Mouse (Mus musculus) NIH3T3 (cell line): ENCODE data around the gene Heg1.

Experiments used
- DNase-seq: peaks from one replicate; pipeline ENCODE4 v3.0.0-alpha.2; 2012; ENCODE audit warnings: low read depth

Gene Heg1

GRCm38 (mm10) chr16:33705258-33705657 is 21.1 kb downstream of the Heg1 start:
- DNase-seq, result no peak

DNA sequence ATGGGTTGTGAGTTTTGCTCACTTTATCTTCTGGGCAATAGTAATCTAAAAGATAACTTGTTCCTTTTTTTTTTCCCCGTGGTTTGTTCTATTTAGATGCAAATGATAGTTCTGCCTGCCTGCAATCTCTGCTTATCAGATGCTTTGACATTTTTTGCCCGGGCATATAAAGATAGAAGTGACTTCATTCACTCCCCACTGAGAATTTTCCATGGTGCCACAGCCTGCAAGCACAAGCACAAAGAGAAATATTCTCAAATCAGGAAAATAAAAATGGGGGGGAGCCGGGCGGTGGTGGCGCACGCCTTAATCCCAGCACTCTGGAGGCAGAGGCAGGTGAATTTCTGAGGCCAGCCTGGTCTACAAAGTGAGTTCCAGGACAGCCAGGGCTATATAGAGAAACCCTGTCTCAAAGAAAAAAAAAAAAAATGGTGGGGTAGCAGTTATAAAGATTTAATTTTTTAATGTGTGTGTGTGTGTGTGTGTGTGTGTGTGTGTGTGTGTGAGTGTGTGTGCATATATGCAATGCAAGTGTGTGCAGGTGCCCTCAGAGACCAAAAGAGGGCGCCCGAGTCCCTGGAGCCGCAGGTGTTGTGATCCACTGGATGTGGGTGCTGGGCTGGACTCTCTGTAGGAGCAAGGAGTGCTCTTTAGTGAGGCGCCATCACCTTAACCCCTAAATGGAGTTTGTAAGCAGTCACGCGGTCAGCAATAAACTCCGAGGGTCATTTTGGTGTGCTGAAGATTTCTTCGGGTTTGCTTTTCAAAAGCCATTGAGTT is 22.1 kb downstream of the Heg1 start:
- DNase-seq, result no peak

- DNase-seq, result no peak
Observed at GRCm38 (mm10) chr16:33708031-33708430, 23.9 kb downstream of the Heg1 start.

DNA sequence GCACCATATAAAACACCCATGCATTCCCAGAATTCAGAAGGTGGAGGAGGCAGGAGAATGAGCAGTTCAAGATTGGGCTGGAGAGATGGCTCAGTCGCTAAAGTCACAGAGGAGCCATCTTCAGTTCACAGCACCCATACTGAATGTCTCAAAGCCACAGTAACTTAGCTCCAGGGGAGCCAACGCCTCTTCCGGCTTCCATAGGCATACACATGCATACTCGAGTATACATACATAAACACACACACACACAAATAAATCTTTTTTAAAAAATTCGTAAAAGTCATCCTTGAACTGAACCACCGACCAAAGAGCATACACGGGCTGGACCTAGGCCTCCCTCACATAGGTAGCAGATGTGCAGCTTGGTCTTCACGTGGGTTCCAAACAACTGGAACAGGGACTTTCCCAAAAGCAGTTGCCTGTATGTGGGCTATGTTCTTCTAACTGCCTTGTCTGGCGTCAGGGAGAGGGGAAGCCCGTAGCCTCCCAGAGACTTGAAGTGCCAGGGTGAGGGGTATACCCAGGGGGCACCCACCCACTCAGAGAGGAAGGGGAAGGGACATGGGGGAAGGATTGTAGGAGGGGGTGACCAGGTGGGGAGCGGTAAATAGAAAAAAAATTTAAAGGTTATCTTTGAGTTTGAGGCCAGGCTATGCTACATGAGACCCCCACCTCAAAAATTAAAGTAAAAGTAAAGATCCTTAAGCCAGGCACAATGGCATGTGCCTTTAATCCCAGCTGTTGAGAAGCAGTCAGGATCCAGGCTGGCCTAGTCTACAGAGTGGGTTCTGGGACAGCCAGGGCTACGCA is 24.6 kb downstream of the Heg1 start:
- DNase-seq, result no peak

GRCm38 (mm10) chr16:33714271-33714670 is 30.1 kb downstream of the Heg1 start:
- DNase-seq, result peak; percentile 6

GRCm38 (mm10) chr16:33723241-33723640 is 39.1 kb downstream of the Heg1 start:
- no peak for DNase-seq

DNA sequence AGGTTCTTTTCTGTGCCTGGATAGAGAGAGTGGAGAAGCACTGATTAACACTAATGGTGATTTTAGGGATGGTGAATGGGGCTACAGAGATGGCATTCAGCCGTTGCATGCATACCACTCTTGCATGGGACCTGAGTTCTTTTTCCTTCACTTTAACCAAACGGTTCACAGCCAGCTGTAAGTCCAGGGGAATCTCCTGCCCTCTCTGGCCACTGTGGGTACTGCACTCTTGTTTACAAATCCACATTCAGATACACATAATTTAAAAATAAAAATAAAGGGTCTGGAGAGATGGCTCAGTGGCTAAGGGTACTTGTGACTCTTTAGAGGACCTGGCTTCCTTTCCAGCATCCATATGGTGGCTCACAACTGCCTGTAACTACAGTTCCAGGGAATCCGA is 39.8 kb downstream of the Heg1 start:
- peak; percentile 18 for DNase-seq

DNA sequence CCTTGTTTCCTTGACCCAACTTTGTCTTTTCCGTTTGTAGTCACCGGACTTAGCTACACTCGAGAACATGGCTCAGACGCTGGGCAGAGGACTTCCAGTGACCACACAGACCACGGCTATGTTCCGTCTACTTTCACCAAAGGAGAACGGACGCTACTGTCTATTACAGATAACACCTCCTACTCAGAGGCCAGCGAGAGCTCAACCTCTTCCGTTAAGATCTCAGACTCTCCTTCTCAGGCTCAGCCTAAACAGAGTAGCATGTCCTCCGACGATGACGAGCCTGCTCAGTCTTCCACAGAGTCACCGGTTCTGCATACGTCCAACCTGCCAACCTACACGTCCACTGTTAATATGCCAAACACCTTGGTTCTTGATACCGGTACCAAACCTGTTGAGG is 42.1 kb downstream of the Heg1 start:
- no peak for DNase-seq

DNA sequence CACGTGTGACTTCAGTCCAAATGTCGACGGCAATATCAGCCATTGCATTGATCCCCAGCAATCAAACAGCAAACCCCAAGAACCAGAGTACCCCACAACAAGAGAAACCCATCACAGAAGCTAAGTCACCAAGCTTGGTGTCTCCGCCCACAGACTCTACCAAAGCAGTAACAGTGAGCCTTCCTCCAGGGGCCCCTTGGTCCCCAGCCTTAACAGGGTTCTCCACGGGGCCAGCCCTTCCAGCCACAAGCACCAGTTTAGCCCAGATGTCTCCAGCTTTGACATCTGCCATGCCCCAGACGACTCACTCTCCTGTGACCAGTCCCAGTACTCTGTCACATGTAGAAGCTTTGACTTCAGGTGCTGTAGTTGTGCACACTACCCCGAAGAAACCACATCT is 42.7 kb downstream of the Heg1 start:
- no peak for DNase-seq

DNA sequence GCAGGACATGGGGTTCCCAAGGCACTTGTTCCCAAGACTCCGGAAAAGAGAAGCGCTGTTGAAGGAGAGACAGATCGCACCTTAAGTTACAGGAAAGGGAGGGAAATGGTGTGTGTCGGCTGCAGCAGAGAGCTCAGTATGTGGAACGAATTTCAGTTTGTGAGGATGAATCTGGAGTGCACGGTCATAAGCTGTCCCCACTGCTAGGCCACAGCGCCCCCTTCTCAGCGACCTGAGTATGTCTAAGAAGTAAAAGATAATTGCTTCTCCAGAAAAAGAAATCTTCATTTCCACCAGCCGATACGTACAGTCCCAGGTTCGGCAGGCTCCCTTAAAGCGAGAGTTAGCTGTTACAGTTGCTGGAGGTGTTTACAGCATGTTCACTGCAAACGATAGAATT is 44.3 kb downstream of the Heg1 start:
- no peak for DNase-seq

- DNase-seq, result no peak
Observed at GRCm38 (mm10) chr16:33731291-33731690, 47.1 kb downstream of the Heg1 start.

DNA sequence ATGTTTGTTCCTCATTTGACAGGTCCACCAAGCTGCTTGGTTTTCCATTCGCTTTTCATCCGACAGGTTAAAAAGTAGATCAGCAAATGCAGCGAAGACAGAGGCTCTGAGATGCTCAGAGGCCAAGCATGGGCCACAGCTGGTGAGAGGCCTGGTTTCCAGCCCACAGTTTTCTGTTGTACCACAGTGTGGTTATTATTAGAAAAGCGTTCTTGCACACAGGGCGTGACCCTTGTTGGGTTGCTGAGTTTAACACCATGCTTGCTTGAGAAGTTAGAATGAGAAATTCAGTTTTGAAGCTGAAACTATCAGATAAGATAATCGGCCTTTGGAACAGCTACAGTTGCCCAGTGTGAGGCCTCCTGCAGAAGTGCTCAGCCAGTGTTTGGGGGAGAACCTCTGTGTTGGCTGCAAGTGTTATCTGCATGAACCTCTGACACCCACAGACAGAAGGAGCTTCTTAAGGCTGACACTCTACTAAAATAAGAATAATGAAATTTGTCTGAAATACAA is 48.1 kb downstream of the Heg1 start:
- no peak for DNase-seq

- DNase-seq, result no peak
Observed at GRCm38 (mm10) chr16:33732846-33733580, 48.8 kb downstream of the Heg1 start.

- DNase-seq, result no peak
Observed at GRCm38 (mm10) chr16:33733864-33734263, 49.7 kb downstream of the Heg1 start.

- no peak for DNase-seq
Observed at GRCm38 (mm10) chr16:33734545-33734944, 50.4 kb downstream of the Heg1 start.

DNA sequence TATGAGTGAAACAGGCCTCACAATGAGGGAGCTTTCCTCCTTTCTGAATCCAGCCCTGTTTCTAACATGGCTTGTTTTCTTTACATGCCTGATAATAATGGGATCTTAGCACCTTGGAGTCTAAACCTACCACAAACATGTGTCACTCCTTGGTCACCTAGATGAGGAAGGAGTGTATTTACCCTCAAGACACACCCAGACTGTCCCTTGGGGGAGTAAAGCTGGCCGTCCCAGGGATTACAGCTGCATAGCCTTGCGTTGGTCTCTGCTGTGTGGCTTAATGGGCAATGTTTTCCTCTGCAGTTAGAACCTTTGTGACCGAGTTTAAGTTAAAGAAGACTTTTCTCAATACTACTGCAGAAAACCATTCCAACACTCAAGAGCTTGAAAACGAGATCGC is 51.1 kb downstream of the Heg1 start:
- no peak for DNase-seq

- no peak for DNase-seq
Observed at GRCm38 (mm10) chr16:33735791-33736190, 51.6 kb downstream of the Heg1 start.

DNA sequence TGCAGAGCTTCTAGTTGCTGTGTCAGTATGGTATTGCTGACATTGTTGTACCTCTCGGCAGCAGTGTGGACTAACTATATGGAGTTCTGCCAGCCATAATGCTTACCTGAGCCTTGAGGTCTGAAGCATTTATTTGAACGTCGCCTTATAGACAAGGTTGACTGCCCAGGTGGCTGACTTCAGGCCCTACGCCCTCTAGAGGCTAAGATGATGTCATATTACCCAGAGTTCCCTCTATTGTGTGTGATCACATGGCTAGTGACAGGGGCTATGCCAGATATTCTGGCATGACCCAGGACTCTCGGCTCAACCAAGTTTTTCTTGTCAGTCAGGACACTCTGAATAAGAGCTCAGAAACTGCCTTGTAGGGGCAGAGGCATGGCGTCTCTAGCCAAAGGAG is 52.6 kb downstream of the Heg1 start:
- no peak for DNase-seq

DNA sequence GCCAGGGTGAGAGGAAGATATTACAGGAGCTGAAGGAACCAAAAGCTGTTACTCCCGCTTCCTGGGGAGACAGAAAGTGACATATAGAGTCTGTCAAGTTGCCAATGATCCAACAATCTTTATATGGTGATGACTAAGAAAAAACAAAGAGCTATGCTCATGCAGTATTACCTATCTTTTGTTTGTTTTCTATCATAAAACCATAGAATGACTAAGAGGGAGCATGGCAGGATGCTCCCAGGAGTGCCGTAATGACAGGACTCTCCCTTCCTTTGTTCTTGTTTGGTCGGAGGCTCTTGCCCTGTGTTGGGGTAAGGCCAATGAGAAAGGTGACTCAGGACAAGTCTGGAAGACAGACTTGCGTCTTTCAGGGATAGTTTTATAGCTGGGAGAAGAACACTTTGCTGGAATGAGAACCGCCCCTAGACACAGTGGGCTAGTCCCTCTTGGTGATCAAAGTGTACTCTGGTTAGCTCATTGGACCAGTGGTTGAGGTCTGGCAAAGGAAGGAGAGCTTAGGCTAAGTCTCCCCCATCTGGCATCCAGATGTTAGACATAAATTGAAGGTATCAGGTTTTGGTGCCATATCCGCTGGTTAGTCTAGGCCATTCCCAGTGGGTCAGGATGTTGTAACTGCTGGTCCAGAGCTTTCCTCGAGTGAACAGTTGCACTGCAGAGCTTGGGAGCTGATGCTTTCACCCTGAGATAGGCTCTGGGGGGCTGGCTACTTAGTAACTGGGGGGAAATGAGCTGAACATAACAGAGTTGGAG is 55.0 kb downstream of the Heg1 start:
- DNase-seq, result peak; percentile 75

DNA sequence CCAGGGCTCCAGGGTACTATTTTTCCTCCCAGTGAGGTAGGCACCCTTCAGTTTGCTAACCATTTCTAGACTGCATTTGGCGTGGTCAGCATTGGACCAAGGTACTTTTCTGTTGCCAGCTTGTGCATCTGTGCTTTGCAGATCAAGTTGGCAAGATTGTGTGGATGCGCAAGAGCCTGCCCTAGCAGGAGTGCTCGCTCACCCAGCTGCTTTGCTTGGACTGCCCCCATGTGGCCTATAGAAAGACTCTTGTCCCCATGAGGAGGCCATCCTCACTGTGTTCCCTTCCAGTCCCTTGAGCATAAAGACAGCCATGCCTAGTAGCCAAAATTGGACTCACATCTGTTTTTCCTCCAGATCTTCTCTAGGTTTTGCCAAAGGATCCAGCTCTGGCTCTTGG is 55.6 kb downstream of the Heg1 start:
- DNase-seq, result peak; percentile 68

DNA sequence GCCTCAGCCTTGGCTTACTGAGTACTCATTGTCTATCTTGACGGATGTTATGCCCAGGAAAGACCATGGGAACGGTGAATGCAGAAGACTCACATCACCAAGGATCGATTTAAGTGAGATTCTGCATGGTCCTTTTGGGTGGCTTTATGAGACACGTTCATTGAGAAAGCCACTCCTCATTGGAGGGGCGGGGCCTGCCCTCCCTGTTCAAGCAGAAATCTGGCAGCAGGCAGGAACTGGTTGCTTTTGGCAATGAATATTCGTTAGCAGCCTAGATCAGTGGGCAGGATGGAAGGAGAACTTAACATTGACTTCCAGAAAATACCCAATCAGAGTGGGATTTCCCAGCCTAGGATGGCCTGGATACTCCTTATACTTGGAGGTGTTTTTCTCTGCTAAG is 56.2 kb downstream of the Heg1 start:
- no peak for DNase-seq

GRCm38 (mm10) chr16:33741795-33742194 is 57.6 kb downstream of the Heg1 start:
- DNase-seq, result no peak
